Mouse (Mus musculus) liver, adult 2 months (tissue): Measurements from ENCODE around the gene Tmem179b. TPM values are rescaled to one million over a fixed set of nuclear protein-coding genes. Genes with fewer than 3 reads are reported as not detected.
"Not testable (repeated sequence)": the region's sequence is repeated elsewhere in the genome, so short reads cannot be mapped to it uniquely, and the experiment has no call there.

Source experiments
- DNase-seq: peaks from one replicate; pipeline ENCODE4 v3.0.0-alpha.2; 2011; ENCODE audit warnings: low read depth, low spot score; ENCODE audit errors: extremely low read depth
- H3K27ac ChIP-seq: fragments of 200-500 bp; replicated peaks from 2 replicates; pipeline ENCODE4 v1.5.1; 2012; ENCODE audit warnings: low read depth, mild to moderate bottlenecking, control low read depth, inconsistent platforms, low read length; ENCODE audit not compliant: insufficient read depth
- H3K27me3 ChIP-seq: fragments of 200-500 bp; 2 replicates; pipeline ENCODE4 v1.6.1; 2012; ENCODE audit warnings: mild to moderate bottlenecking, moderate library complexity, low read length, inconsistent platforms; ENCODE audit not compliant: control insufficient read depth, insufficient read depth
- H3K36me3 ChIP-seq: fragments of 200-500 bp; 2 replicates; pipeline ENCODE4 v1.6.1; 2012; ENCODE audit warnings: low read length, inconsistent platforms; ENCODE audit not compliant: control insufficient read depth, insufficient read depth
- H3K4me1 ChIP-seq: fragments of 200-500 bp; 2 replicates; pipeline ENCODE4 v1.6.1; 2011; ENCODE audit warnings: low read length; ENCODE audit not compliant: control insufficient read depth, insufficient read depth
- H3K4me3 ChIP-seq: fragments of 200-500 bp; 2 replicates; pipeline ENCODE4 v1.5.1; 2011; ENCODE audit warnings: low read depth, mild to moderate bottlenecking, control low read depth, low read length, moderate library complexity; ENCODE audit not compliant: insufficient read depth
- H3K79me2 ChIP-seq: fragments of 200-500 bp; 2 replicates; pipeline ENCODE4 v1.6.1; 2012; ENCODE audit warnings: inconsistent platforms, mild to moderate bottlenecking, low read length, moderate library complexity; ENCODE audit not compliant: control insufficient read depth, insufficient read depth
- H3K9ac ChIP-seq: fragments of 200-500 bp; 2 replicates; pipeline ENCODE4 v1.6.1; 2012; ENCODE audit warnings: low read depth, mild to moderate bottlenecking, control low read depth, inconsistent platforms, low read length
- CTCF ChIP-seq: fragments of 200-500 bp; IDR thresholded peaks from 2 replicates; pipeline ENCODE4 v1.5.1; 2011; ENCODE audit warnings: low read depth, low read length, control low read depth
- POLR2A ChIP-seq: fragments of 200-500 bp; IDR thresholded peaks from 2 replicates; pipeline ENCODE4 v1.6.1; 2011; ENCODE audit warnings: low read length, control low read depth; ENCODE audit not compliant: insufficient read depth; ENCODE audit errors: extremely low read depth
- WGBS: fragments of 180-500 bp; shearing (Covaris S2); methylation state at CpG from one replicate; pipeline ENCODE4 v1.1.7; 2018; 5-methylcytosine and 5-hydroxymethylcytosine counted together
- polyA plus RNA-seq: library from polyadenylated mRNA; depleted of rRNA; stranded (reverse); fragments of >200 nt; gene quantifications from 2 replicates; pipeline ENCODE4 v1.2.3, GENCODE M21; 2012
- total RNA-seq: library from RNA; depleted of rRNA; stranded (reverse); fragments of >200 nt; gene quantifications from 2 replicates; pipeline ENCODE4 v1.2.3, GENCODE M21; 2014

Gene Tmem179b
- total and polyA plus RNA-seq, 2 experiments, result 28.4 to 85.1 TPM

DNA sequence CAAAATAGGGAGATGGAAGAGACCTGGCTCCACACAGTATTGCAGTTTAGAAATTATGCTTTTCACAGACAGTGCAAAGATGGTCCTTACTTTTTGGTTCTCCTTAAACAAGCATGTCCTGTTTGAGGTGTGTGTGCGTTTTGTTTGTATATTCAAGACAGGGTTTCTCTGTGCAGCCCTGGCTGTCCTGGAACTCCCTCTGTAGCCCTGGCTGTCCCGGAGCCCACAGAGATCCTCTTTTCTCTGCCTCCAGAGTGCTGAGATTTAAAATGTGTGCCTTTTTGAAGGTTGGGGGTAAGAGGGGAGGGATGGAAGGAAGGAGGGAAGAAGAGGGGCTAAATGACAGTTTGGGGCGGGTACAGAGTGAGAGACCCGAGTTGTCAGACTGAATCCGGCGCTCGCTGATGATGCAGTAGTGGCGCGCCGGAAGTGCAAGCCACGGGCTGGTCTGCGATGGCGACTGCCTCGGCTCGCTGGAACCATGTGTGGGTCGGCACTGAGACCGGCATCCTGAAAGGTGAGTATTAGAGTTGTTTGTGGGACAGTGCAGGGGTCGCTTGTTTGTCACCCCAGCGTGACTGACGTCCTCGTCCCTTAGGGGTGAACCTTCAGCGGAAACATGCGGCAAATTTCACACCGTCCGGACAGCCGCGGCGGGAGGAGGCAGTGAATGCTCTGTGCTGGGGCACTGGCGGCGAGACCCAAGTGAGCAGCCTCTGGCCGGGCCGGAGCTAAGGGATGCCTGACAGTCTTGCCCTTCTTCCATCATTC is 38.7 kb downstream of the Tmem179b start, which contains the start of gene Wdr74:
Gene Wdr74, plus strand, starts transcription at position 439 of the 771 bp plus-strand sequence.
- under 1% methylated on average over 32 of the region's 32 CpGs for WGBS
- H3K4me1 ChIP-seq, result peaks cover 3% of the 10 kb centered on the region; the same call in 1 of the 2 replicates
- peak; percentile 86 for TF ChIP-seq POLR2A
- TF ChIP-seq CTCF, result no peak
- H3K36me3 ChIP-seq, result peaks cover 12% of the 10 kb centered on the region
- H3K9ac ChIP-seq, result peak within 1 kb of the TSS; percentile 82
- no peaks in the 10 kb centered on the region; the same call in 1 of the 2 replicates for H3K79me2 ChIP-seq
- peak within 1 kb of the TSS; percentile 85 for H3K4me3 ChIP-seq
- DNase-seq, result peak; percentile 67
- peak within 1 kb of the TSS; percentile 29; the same call in 1 of the 2 replicates for H3K27ac ChIP-seq
- H3K27me3 ChIP-seq, result no peaks in the 10 kb centered on the region

GRCm38 (mm10) chr19:8734334-8734733 is 39.9 kb downstream of the Tmem179b start:
- H3K9ac ChIP-seq, result no peak overlapping the region
- H3K4me1 ChIP-seq, result peaks cover 1% of the 10 kb centered on the region; the same call in 1 of the 2 replicates
- TF ChIP-seq CTCF, result no peak
- TF ChIP-seq POLR2A, result no peak
- WGBS, result 73% methylated on average over 3 of the region's 3 CpGs
- DNase-seq, result no peak
- no peaks in the 10 kb centered on the region; the same call in 1 of the 2 replicates for H3K79me2 ChIP-seq
- H3K4me3 ChIP-seq, result no peak overlapping the region
- no peak overlapping the region for H3K27ac ChIP-seq
- H3K27me3 ChIP-seq, result no peaks in the 10 kb centered on the region
- H3K36me3 ChIP-seq, result peaks cover 7% of the 10 kb centered on the region; the same call in 1 of the 2 replicates

- WGBS, result 51% methylated on average over 3 of the region's 3 CpGs
- H3K4me3 ChIP-seq, H3K27ac ChIP-seq, H3K27me3 ChIP-seq, H3K4me1 ChIP-seq, DNase-seq, H3K9ac ChIP-seq, H3K79me2 ChIP-seq: not testable (repeated sequence)
- H3K36me3 ChIP-seq, result peaks cover 31% of the 10 kb centered on the region
Observed at GRCm38 (mm10) chr19:8728335-8729099, 45.8 kb downstream of the Tmem179b start.

- Histone ChIP-seq H3K79me2 (no peaks in the 10 kb centered on the region), H3K36me3 (peaks cover 31% of the 10 kb centered on the region), H3K4me3 (no peak overlapping the region), H3K27me3 (no peaks in the 10 kb centered on the region), H3K4me1 (peaks cover 4% of the 10 kb centered on the region; the same call in 1 of the 2 replicates), H3K27ac (no peak overlapping the region), H3K9ac (no peak overlapping the region)
- 61% methylated on average over 5 of the region's 5 CpGs for WGBS
- DNase-seq, result no peak
- no peak for TF ChIP-seq POLR2A
- no peak for TF ChIP-seq CTCF
Observed at GRCm38 (mm10) chr19:8727495-8728114, 46.7 kb downstream of the Tmem179b start.

DNA sequence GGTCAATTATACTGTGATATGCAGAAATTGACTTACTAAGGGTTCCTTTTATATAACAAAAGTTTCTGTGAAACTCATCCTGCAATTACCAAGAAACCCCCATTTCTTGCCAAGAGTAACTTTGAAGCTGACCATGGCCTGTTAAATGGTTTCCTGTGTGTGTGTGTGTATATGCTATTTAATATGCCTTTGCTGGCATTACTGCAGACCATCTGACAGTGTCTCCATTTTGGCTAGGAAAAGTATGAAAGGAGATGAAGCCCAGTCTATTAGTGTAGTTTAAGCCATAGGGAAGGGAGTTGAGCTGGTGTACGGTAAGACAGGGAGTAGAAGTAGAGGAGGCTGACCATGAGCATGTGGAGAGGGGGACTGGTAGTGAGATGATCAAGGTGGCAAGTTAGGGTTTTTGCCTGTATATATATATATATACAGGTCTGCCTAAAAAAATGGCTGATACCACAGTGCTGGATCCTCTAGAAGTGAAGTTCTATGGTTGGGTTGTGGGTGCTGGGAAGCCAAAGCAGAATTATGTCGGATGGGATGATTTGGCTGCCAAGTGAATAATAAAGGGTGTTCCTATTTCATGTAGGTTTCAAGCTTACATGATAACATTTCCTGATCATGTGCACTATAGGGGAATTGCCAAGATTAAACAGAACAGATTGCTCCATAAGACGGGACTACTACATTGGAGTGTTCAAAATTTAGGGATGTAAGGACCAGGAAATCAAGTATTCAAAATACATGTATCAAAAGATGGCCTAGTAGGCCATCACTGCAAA is 47.5 kb downstream of the Tmem179b start:
- Histone ChIP-seq H3K4me3 (no peak overlapping the region), H3K79me2 (no peaks in the 10 kb centered on the region), H3K9ac (no peak overlapping the region), H3K4me1 (peaks cover 9% of the 10 kb centered on the region; the same call in 1 of the 2 replicates), H3K36me3 (peaks cover 31% of the 10 kb centered on the region), H3K27me3 (no peaks in the 10 kb centered on the region), H3K27ac (no peak overlapping the region)
- 87% methylated on average over 3 of the region's 3 CpGs for WGBS
- TF ChIP-seq CTCF, result no peak
- no peak for TF ChIP-seq POLR2A
- DNase-seq, result no peak
